In the genomic region with DNA sequence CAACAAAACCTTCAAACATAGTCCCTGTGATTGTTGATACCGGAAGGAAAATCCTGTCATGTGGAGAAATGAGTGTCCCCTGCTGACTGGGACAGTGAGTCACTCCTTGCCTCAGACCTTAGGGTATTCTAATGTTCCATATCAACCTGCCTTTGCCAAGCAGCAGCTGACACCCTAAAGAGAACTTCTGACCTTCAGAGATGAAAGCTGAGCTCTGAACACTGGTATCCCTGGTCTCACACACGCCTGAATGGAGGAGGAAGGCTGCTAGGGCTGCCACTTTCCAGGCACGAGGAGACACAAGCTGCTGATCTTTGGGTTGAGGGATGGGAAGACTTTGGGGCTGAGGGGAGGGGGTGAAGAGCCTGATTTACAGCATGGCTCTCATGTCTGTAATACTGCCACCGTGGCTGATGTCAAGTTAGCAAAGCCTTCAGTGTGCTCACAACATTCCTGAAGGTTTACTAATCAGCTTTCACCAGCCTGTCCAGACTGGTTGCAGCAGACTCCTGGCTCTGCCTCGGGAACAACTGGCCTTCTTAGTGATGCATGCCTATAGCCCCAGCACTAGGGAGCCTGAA, we compare ENCODE assay signal across 8 mouse cellular contexts. TPM values are rescaled to one million over a fixed set of nuclear protein-coding genes. Genes with fewer than 3 reads are reported as not detected.
DNase-seq lines count a peak whose midpoint lies in the region; ATAC-seq and TF ChIP-seq lines count a peak whose summit lies in the region.

No protein-coding gene starts in this region.

- H3K36me3 ChIP-seq in liver, postnatal 0 days (replicated peaks; ENCODE audit: insufficient read depth, low read length) = no peaks in the 10 kb centered on the region
- H3K36me3 ChIP-seq in liver, embryonic 11.5 days (ENCODE audit: control insufficient read depth, insufficient read depth, low read length) = no peaks in the 10 kb centered on the region
- no peaks in the 10 kb centered on the region for H3K36me3 ChIP-seq in kidney, postnatal 0 days (ENCODE audit: insufficient read depth, low read length)
- no peaks in the 10 kb centered on the region for H3K36me3 ChIP-seq in stomach, postnatal 0 days (ENCODE audit: control insufficient read depth, insufficient read depth, low read length)

- no peaks in the 10 kb centered on the region for H3K27me3 ChIP-seq in liver, postnatal 0 days (ENCODE audit: insufficient read depth, low read length)
- no peaks in the 10 kb centered on the region for H3K27me3 ChIP-seq in liver, embryonic 11.5 days (replicated peaks; ENCODE audit: control insufficient read depth, insufficient read depth, low read length)
- no peaks in the 10 kb centered on the region for H3K27me3 ChIP-seq in kidney, postnatal 0 days (ENCODE audit: insufficient read depth, low read length)
- H3K27me3 ChIP-seq in stomach, postnatal 0 days (ENCODE audit: control insufficient read depth, insufficient read depth, low read length) = no peaks in the 10 kb centered on the region

- peak; percentile 50 for ATAC-seq in liver, postnatal 0 days
- no peak for ATAC-seq in liver, embryonic 11.5 days (replicated peaks; ENCODE audit: low FRiP score)
- ATAC-seq in kidney, postnatal 0 days (replicated peaks; ENCODE audit: low FRiP score, low read depth) = peak; percentile 86
- peak; percentile 86 for ATAC-seq in stomach, postnatal 0 days (ENCODE audit: low FRiP score, low TSS enrichment)
- ATAC-seq in megakaryocyte progenitor cell, adult 5-6 weeks (replicated peaks; ENCODE audit: poor library complexity) = no peak

- H3K27ac ChIP-seq in liver, postnatal 0 days (ENCODE audit: low read depth) = no peak overlapping the region
- H3K27ac ChIP-seq in liver, embryonic 11.5 days (ENCODE audit: low read depth, low read length) = no peak overlapping the region
- peak overlapping the region; percentile 85 for H3K27ac ChIP-seq in kidney, postnatal 0 days
- H3K27ac ChIP-seq in stomach, postnatal 0 days (replicated peaks) = peak overlapping the region; percentile 90

- H3K4me2 ChIP-seq in liver, postnatal 0 days (ENCODE audit: low read depth, low read length) = no peak overlapping the region
- no peak overlapping the region for H3K4me2 ChIP-seq in liver, embryonic 11.5 days
- no peak overlapping the region for H3K4me2 ChIP-seq in kidney, postnatal 0 days (ENCODE audit: low read length)
- no peak overlapping the region for H3K4me2 ChIP-seq in stomach, postnatal 0 days (replicated peaks; ENCODE audit: low read depth)

- TF ChIP-seq EP300 in liver, postnatal 0 days (IDR thresholded peaks at IDR 0.05; ENCODE audit: low read depth) = no peak
- TF ChIP-seq EP300 in stomach, postnatal 0 days (optimal IDR thresholded peaks at IDR 0.05) = no peak

- WGBS in liver, postnatal 0 days (ENCODE audit: insufficient replicate concordance) = 49% methylated on average over 5 of the region's 5 CpGs
- WGBS in liver, embryonic 11.5 days = 58% methylated on average over 5 of the region's 5 CpGs
- 24% methylated on average over 5 of the region's 5 CpGs for WGBS in kidney, postnatal 0 days
- 21% methylated on average over 5 of the region's 5 CpGs for WGBS in stomach, postnatal 0 days

- no peaks in the 10 kb centered on the region; the same call in 1 of the 2 replicates for H3K4me1 ChIP-seq in liver, postnatal 0 days (ENCODE audit: insufficient read depth)
- no peaks in the 10 kb centered on the region for H3K4me1 ChIP-seq in liver, embryonic 11.5 days (replicated peaks; ENCODE audit: control insufficient read depth, insufficient read depth, low read length)
- H3K4me1 ChIP-seq in kidney, postnatal 0 days (replicated peaks; ENCODE audit: insufficient read depth, low read length) = no peaks in the 10 kb centered on the region
- H3K4me1 ChIP-seq in stomach, postnatal 0 days (replicated peaks; ENCODE audit: control insufficient read depth, insufficient read depth) = no peaks in the 10 kb centered on the region; the same call in 1 of the 2 replicates

- H3K9ac ChIP-seq in liver, postnatal 0 days (replicated peaks) = no peak overlapping the region
- H3K9ac ChIP-seq in liver, embryonic 11.5 days (ENCODE audit: low read depth, low read length) = no peak overlapping the region
- no peak overlapping the region for H3K9ac ChIP-seq in kidney, postnatal 0 days (ENCODE audit: low read depth, low read length)
- no peak overlapping the region for H3K9ac ChIP-seq in stomach, postnatal 0 days (ENCODE audit: low read length)

- H3K4me3 ChIP-seq in liver, postnatal 0 days (ENCODE audit: low read depth, low read length) = no peak overlapping the region
- H3K4me3 ChIP-seq in liver, embryonic 11.5 days (ENCODE audit: low read depth, low read length) = no peak overlapping the region
- no peak overlapping the region for H3K4me3 ChIP-seq in kidney, postnatal 0 days (replicated peaks; ENCODE audit: low read depth, low read length)
- H3K4me3 ChIP-seq in stomach, postnatal 0 days (ENCODE audit: low read depth, low read length) = no peak overlapping the region

- DNase-seq in liver, postnatal 0 days = no peak
- no peak for DNase-seq in liver, embryonic 11.5 days (ENCODE audit: low spot score)
- peak; percentile 27 to 36 for DNase-seq in heart, adult 18-20 months
- DNase-seq in kidney, postnatal 0 days (ENCODE audit: low spot score) = peak; percentile 27
- peak; percentile 54 for DNase-seq in stomach, postnatal 0 days (ENCODE audit: low spot score)
- DNase-seq in frontal cortex, postnatal 14 days (ENCODE audit: low spot score in 2 of 2) = no peak
- DNase-seq in cerebellum, adult 9-11 months = no peak

- no peaks in the 10 kb centered on the region; the same call in 1 of the 2 replicates for H3K9me3 ChIP-seq in liver, postnatal 0 days (ENCODE audit: low read length)
- no peaks in the 10 kb centered on the region for H3K9me3 ChIP-seq in liver, embryonic 11.5 days (ENCODE audit: control insufficient read depth, low read length)
- no peaks in the 10 kb centered on the region for H3K9me3 ChIP-seq in kidney, postnatal 0 days (replicated peaks; ENCODE audit: low read length)
- no peaks in the 10 kb centered on the region for H3K9me3 ChIP-seq in stomach, postnatal 0 days (ENCODE audit: control insufficient read depth, low read length)

- no peak for TF ChIP-seq CTCF in liver, postnatal 0 days (IDR thresholded peaks at IDR 0.05; ENCODE audit: low read depth)
- no peak for TF ChIP-seq CTCF in kidney, postnatal 0 days (IDR thresholded peaks at IDR 0.05; ENCODE audit: low read depth)
- no peak for TF ChIP-seq CTCF in stomach, postnatal 0 days (IDR thresholded peaks at IDR 0.05; ENCODE audit: low read depth)

RNA-seq across cellular contexts. Expression of a gene that starts 58.1 kb away (rescaled TPM):
- polyA plus RNA-seq in liver, postnatal 0 days (2015; fragmentation: Nextera tagmentation; extraction: Ambion mirVana) = 7.7 and 7.9 TPM in 2 replicates
- polyA plus RNA-seq in liver, embryonic 11.5 days (2014; fragmentation: Nextera tagmentation; extraction: Ambion mirVana) = 16.2 and 17.8 TPM in 2 replicates
- 10 to 100 TPM; 42.5 to 47.2 TPM for total RNA-seq in heart, adult 18-20 months (2021)
- 24.7 and 25.9 TPM in 2 replicates for polyA plus RNA-seq in kidney, postnatal 0 days (2015; fragmentation: Nextera tagmentation; extraction: Ambion mirVana)
- polyA plus RNA-seq in stomach, postnatal 0 days (2015; fragmentation: Nextera tagmentation; extraction: Ambion mirVana) = 15.7 and 16.1 TPM in 2 replicates
- total RNA-seq in megakaryocyte progenitor cell, adult 5-6 weeks (2015) = 86.9 and 96.9 TPM in 2 replicates
- total RNA-seq in megakaryocyte progenitor cell, adult 5-6 weeks (2017) = 72.9 and 92.5 TPM in 2 replicates

Comparison
In these comparisons a context has a peak if more than half of its experiments do, and no peak if none do; other contexts are left out.
1. ATAC-seq: peak in liver, postnatal 0 days (single experiment), kidney, postnatal 0 days (single experiment) and stomach, postnatal 0 days (single experiment); none in liver, embryonic 11.5 days (single experiment) and megakaryocyte progenitor cell, adult 5-6 weeks (single experiment).
2. DNase-seq: peak in heart, adult 18-20 months (2 of 2), kidney, postnatal 0 days (single experiment) and stomach, postnatal 0 days (single experiment); none in liver, postnatal 0 days (single experiment), liver, embryonic 11.5 days (single experiment), frontal cortex, postnatal 14 days (0 of 2) and cerebellum, adult 9-11 months (single experiment).
3. H3K27ac ChIP-seq: peak in kidney, postnatal 0 days (single experiment) and stomach, postnatal 0 days (single experiment); none in liver, postnatal 0 days (single experiment) and liver, embryonic 11.5 days (single experiment).